Mouse (Mus musculus) bone marrow, adult 2 months (tissue): ENCODE results near the gene Lrrc49. TPM values are rescaled to one million over a fixed set of nuclear protein-coding genes. Genes with fewer than 3 reads are reported as not detected.

ENCODE experiments used
- H3K27ac ChIP-seq: fragments of 200-500 bp; 2 replicates; pipeline ENCODE4 v1.5.1; 2012; ENCODE audit warnings: low read depth, mild to moderate bottlenecking, control low read depth, inconsistent platforms, low read length; ENCODE audit not compliant: control insufficient read depth, poor library complexity, insufficient read depth
- H3K4me1 ChIP-seq: fragments of 200-500 bp; 2 replicates; pipeline ENCODE4 v1.6.1; 2011; ENCODE audit warnings: low read length; ENCODE audit not compliant: control insufficient read depth, insufficient read depth
- H3K4me3 ChIP-seq: fragments of 200-500 bp; replicated peaks from 2 replicates; pipeline ENCODE3; 2011; ENCODE audit warnings: mild to moderate bottlenecking, low read depth, low read length, control low read depth; ENCODE audit not compliant: control insufficient read depth
- CTCF ChIP-seq: fragments of 200-500 bp; IDR thresholded peaks from 2 replicates; pipeline ENCODE4 v1.5.1; 2011; ENCODE audit warnings: low read length, control low read depth; ENCODE audit not compliant: control insufficient read depth, insufficient read depth
- POLR2A ChIP-seq: fragments of 200-500 bp; IDR thresholded peaks from 2 replicates; pipeline ENCODE4 v1.6.1; 2011; ENCODE audit warnings: low read depth, mild to moderate bottlenecking, control low read depth, low read length, borderline replicate concordance; ENCODE audit not compliant: control insufficient read depth
- whole genome bisulfite sequencing: fragments of 180-500 bp; shearing (Covaris S2); methylation state at CpG from one replicate; pipeline ENCODE4 v1.1.7; 2018; 5-methylcytosine and 5-hydroxymethylcytosine counted together
- polyA plus RNA-seq: library from polyadenylated mRNA; stranded (reverse); fragments of >200 nt; gene quantifications from 2 replicates; pipeline ENCODE4 v1.2.4, GENCODE M21; 2011; ENCODE audit warnings: low replicate concordance; ENCODE audit not compliant: missing spikeins, insufficient read depth, insufficient read length

Gene Lrrc49
- polyA plus RNA-seq, 1 experiment = not detected

DNA sequence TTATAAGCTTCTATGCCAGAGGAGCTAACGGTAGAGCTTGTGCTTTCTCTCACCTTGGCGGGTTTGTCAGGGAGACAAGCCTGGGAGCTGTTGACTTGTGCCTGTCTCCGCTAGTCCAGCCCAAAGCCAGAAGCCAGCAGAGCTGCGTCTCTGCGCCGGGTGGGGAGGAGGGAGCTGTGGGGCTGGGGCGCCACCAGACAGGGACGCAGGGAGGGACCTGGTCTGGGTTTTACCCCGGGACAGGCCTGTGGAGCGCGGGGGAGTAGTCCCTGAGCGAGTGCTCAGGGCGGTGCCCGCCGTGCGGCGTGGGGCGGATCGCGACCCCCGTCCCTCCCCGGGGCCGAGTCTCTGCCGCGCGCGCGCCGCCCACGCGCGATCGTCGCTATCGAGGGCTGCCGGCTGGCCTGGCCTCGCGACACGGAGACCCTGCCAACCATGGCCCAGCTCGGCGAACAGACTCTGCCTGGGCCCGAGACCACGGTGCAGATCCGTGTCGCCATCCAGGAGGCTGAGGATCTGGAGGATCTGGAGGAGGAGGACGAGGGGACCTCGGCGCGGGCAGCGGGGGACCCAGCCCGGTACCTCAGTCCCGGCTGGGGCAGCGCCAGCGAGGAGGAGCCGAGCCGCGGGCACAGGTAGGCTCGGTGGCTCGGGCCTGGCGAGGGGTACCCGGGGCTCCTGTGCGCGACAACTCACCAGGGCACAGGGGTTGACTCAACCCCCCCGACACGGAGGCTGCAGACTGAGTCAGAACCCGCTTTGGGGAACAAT is 25.0 kb upstream of the Lrrc49 start, which contains the start of gene Larp6:
Larp6 (plus strand) TSS at position 219 of the 771 bp plus-strand sequence.
- no peak for TF ChIP-seq CTCF
- TF ChIP-seq POLR2A = no peak
- 3% methylated on average over 63 of the region's 66 CpGs for WGBS
- Histone ChIP-seq H3K4me1 (no peaks in the 10 kb centered on the region), H3K27ac (0 out of 2 replicates have a peak within 1 kb of the TSS, but pooled peaks have one; percentile 2), H3K4me3 (no peak within 1 kb of the TSS)

DNA sequence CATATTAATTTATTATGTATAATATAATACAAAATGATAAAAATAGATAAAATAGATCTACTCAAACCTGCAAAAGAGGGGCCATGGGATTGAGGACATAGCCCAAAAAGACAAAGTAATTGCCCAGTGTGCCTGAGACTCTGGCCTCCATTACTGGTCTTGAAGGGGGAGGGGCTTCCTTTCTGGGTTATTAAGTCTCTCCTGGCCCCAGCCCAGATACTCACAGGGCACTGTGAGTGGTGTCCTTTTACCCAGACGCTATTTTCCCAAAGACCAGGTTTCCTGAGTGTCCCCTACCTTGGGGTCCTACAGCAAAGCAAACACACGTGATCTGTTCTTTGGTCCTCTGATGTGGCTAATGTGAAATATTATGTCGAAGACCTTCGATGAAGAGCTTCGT is 24.1 kb upstream of the Lrrc49 start:
- H3K27ac ChIP-seq = no peak overlapping the region
- 82% methylated on average over 5 of the region's 5 CpGs for WGBS
- no peak overlapping the region for H3K4me3 ChIP-seq
- H3K4me1 ChIP-seq = no peaks in the 10 kb centered on the region
- TF ChIP-seq CTCF (no peak), POLR2A (no peak)

DNA sequence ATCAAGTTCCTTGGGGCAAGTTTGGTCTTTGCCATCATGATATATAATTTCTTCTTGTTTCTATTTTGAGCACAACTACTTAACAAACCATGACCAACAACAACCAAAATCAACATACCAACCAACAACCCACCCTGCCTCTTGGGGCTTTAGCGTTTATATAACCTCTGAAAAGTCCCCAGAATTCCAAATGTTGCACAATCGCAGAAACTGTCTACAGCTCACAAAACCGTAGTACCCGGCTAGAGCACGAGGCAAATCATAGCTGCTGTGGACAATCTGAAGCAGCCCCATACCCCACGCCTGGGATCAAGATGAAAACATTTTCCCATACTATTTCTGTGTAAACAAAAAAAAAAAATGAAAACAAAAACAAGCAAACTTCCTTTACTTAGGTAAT is 21.8 kb upstream of the Lrrc49 start:
- WGBS = 71% methylated on average over 6 of the region's 6 CpGs
- TF ChIP-seq CTCF = no peak
- no peak for TF ChIP-seq POLR2A
- H3K4me3 ChIP-seq = no peak overlapping the region
- no peaks in the 10 kb centered on the region for H3K4me1 ChIP-seq
- no peak overlapping the region for H3K27ac ChIP-seq

DNA sequence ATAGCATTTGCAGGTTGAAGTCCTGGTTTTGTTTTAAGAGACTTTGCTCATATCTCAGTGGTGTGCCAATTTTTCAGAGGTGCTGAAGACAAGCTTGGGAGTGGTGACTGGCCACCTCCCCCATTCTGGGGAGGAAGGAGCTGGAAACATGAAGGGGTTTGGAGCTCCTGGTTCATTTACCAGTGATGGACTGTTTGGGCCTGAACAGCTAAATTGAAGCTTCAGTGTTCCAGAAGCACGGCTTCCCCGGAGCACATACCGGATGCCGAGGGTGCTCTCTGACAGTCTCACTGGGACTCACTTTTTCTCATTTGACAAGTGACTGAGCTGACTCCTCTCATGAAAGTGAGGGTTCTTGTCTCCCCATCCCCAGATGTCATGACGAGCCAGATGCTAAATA is 20.6 kb upstream of the Lrrc49 start:
- Histone ChIP-seq H3K27ac (no peak overlapping the region), H3K4me1 (no peaks in the 10 kb centered on the region), H3K4me3 (no peak overlapping the region)
- 79% methylated on average over 5 of the region's 5 CpGs for WGBS
- TF ChIP-seq POLR2A = no peak
- no peak for TF ChIP-seq CTCF

DNA sequence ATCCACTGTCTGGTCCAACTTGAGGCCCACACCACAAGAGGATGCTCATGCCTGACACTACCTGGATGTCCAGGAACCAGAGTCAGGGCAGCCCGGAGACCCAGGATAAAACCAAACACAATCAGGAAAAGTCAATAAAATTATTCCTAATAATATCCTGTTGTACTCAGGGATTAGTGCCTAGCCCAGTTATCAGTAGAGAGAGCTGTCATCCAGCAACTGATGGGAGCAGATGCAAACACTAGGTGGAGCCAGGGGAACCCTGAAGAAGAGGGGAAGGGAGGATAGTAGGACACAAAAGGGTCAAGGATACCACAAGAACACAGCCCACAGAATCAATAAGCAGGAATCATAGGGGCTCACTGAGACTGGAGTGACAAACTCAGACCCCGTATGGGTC is 19.6 kb upstream of the Lrrc49 start:
- Histone ChIP-seq H3K4me3 (no peak overlapping the region), H3K4me1 (no peaks in the 10 kb centered on the region), H3K27ac (no peak overlapping the region)
- WGBS = 89% methylated on average over 2 of the region's 2 CpGs
- no peak for TF ChIP-seq POLR2A
- no peak for TF ChIP-seq CTCF

DNA sequence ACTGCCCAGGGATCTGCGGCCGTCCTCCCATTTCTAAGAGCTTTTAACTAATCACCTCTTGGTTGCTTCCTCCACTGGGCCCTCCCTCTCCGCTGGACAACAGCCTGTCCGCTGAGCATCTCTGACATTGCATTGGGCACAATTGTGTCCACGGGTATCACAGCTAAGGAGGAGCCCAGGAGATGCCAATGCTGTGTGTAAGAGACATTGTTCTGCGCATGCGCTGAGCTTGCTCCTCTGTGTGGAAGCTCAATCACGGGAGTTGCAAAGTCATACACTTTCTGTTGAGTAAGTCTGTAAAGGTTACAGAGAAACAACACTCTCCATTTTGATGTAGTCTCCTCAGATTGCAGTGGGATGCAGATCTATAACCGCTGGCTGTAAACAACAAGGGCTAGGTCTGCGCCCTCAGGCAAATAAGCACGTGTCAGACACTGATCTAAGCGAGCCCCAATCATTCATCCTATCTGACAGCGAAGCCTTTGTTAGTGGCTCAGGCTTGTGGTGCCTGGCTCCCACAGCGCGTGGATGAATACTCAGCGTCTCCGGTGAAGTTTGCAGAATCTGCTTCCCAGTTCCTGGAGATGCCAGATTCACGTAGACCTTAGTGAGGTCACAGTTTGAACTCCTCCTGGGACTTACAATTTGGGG is 11.7 kb upstream of the Lrrc49 start:
- Histone ChIP-seq H3K4me3 (no peak overlapping the region), H3K4me1 (no peaks in the 10 kb centered on the region), H3K27ac (no peak overlapping the region)
- no peak for TF ChIP-seq POLR2A
- TF ChIP-seq CTCF = no peak
- 84% methylated on average over 18 of the region's 18 CpGs for WGBS

DNA sequence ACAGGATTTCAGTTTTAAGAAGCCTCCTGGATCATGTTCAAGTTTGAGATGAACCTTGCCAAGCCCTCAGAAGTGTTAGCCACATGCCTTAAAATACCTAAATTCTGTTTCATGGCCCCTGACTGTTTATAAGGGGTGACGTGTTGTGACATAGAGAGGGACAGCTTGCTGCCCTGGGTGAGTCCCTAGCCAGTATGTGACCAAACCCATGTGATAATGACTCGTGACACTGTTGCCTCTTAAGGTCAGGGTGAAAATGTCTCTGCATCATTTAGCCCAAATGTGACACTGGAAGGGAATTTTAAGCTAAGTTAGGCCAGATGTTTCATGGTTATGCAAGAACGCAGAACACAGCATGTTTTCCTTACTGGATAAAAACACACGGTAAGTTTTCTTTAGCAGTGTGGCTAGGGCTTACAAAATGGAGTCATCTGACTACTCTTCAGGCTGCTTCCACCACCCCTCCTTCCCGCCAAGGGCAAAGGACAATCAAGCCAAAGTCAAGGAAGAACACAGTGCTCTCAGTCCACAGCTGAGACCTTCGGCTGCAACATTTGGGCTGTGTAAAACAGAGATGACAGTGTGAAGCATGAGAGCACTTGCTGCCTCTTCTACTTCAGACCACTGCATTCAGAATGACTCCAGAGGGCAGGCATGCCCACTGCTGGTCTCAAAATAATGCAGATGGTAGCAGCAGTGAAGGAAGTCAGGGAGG is 8.5 kb upstream of the Lrrc49 start:
- 72% methylated on average over 6 of the region's 6 CpGs for WGBS
- H3K4me1 ChIP-seq = no peaks in the 10 kb centered on the region
- no peak overlapping the region for H3K4me3 ChIP-seq
- no peak overlapping the region for H3K27ac ChIP-seq
- TF ChIP-seq CTCF (no peak), POLR2A (no peak)

DNA sequence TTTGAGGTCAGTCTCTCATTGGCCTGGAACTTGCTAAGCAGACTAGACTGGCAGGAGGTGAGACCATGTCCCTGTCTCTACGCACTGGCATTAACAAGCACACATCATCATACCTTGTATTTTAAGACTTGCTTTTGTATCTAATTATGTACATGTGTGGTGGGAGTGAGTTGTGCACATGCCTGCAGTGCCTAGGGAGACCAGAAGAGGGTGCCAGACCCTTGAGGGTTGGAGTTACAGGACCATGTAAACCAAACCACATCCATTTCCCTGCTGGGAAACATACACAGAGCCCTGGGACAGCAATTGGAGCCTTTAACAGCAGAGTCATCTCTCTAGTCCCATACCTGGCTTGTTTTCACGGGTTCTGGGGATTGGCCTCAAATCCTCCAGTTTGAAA is 6.0 kb upstream of the Lrrc49 start:
- 79% methylated on average over 2 of the region's 2 CpGs for WGBS
- no peak overlapping the region for H3K27ac ChIP-seq
- H3K4me3 ChIP-seq = no peak overlapping the region
- TF ChIP-seq POLR2A (no peak), CTCF (peak; percentile 48)
- no peaks in the 10 kb centered on the region for H3K4me1 ChIP-seq
